9 mouse cellular contexts compared by ENCODE assay signal in the genomic region with DNA sequence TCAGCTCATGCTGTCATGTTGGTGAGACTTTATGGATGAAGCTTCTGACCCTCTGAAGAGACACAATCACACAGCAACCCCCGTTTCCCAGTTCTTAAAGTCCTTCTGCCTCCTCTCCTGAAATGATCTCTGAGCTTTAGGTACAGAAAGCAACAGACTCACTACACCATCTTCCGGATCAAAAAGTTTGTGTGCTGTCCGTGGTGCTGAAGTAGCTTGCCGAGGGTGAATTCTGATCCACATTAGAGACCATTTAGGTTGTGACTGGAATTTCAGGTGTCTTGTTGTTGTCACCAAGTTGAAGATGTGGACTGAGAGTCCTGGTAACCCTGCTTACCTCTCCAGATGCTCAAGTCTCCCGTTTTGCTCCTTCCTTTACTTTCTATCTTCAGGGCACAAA.
A peak's percentile ranks its signal among the peaks of the same experiment; 100 is the strongest.
DNase-seq lines count a peak whose midpoint lies in the region; ATAC-seq lines count a peak whose summit lies in the region.
"Had no signal": no experiment of that assay in that cellular context is flagged by ENCODE, and none has a peak within 500 bp of the region (broad histone marks: within the 10 kb centered on the region; RNA-seq: fewer than 3 reads in every experiment).

No protein-coding gene starts in this region.

- H3K9me3 ChIP-seq in hindbrain, embryonic 11.5 days (ENCODE audit: control insufficient read depth, low read length), result no peaks in the 10 kb centered on the region
- 0 out of 2 replicates have a peak, but pooled peaks cover 3% of the 10 kb centered on the region for H3K9me3 ChIP-seq in hindbrain, embryonic 12.5 days (replicated peaks)
- H3K9me3 ChIP-seq: limb, embryonic 12.5 days had no signal

- peak; percentile 61 for DNase-seq in hindbrain, embryonic 11.5 days (ENCODE audit: low spot score)
- DNase-seq in 3T3-L1 (ENCODE audit: low read depth, low spot score), result peak; percentile 43
- DNase-seq in NIH3T3 (ENCODE audit: low read depth), result peak; percentile 56
- peak; percentile 30 for DNase-seq in kidney, postnatal 14 days
- no peak for DNase-seq in frontal cortex, postnatal 10 days (ENCODE audit: low spot score in 2 of 2)
- DNase-seq in cerebellum, adult 9-10 months, result no peak

- no peak overlapping the region for H3K4me3 ChIP-seq in hindbrain, embryonic 11.5 days (ENCODE audit: low read depth, low read length)
- H3K4me3 ChIP-seq in hindbrain, embryonic 12.5 days, result no peak overlapping the region
- H3K4me3 ChIP-seq: limb, embryonic 12.5 days had no signal

- ATAC-seq in hindbrain, embryonic 11.5 days (ENCODE audit: low FRiP score), result no peak
- no peak for ATAC-seq in hindbrain, embryonic 12.5 days (ENCODE audit: low FRiP score)
- no peak for ATAC-seq in frontal cortex, adult (ENCODE audit: low TSS enrichment)

- H3K36me3 ChIP-seq in hindbrain, embryonic 11.5 days (ENCODE audit: control insufficient read depth, insufficient read depth, low read length), result no peaks in the 10 kb centered on the region
- H3K36me3 ChIP-seq in hindbrain, embryonic 12.5 days, result no peaks in the 10 kb centered on the region
- H3K36me3 ChIP-seq: limb, embryonic 12.5 days had no signal

- H3K4me2 ChIP-seq in hindbrain, embryonic 11.5 days (replicated peaks; ENCODE audit: low read depth, low read length), result no peak overlapping the region
- no peak overlapping the region for H3K4me2 ChIP-seq in hindbrain, embryonic 12.5 days (replicated peaks)
- H3K4me2 ChIP-seq: limb, embryonic 12.5 days had no signal

- WGBS in hindbrain, embryonic 11.5 days, result 38% methylated on average over 5 of the region's 5 CpGs
- WGBS in hindbrain, embryonic 12.5 days, result 36% methylated on average over 5 of the region's 5 CpGs

- H3K9ac ChIP-seq in hindbrain, embryonic 11.5 days (ENCODE audit: low read depth, low read length), result no peak overlapping the region
- H3K9ac ChIP-seq in hindbrain, embryonic 12.5 days, result no peak overlapping the region
- H3K9ac ChIP-seq: limb, embryonic 12.5 days had no signal

- H3K4me1 ChIP-seq in hindbrain, embryonic 11.5 days (replicated peaks; ENCODE audit: control insufficient read depth, insufficient read depth, low read length), result no peaks in the 10 kb centered on the region
- no peaks in the 10 kb centered on the region for H3K4me1 ChIP-seq in hindbrain, embryonic 12.5 days
- H3K4me1 ChIP-seq: limb, embryonic 12.5 days had no signal

- no peak overlapping the region for H3K27ac ChIP-seq in hindbrain, embryonic 11.5 days (ENCODE audit: low read depth, low read length)
- H3K27ac ChIP-seq in hindbrain, embryonic 12.5 days, result no peak overlapping the region
- H3K27ac ChIP-seq: limb, embryonic 12.5 days had no signal

- no peaks in the 10 kb centered on the region for H3K27me3 ChIP-seq in hindbrain, embryonic 11.5 days (ENCODE audit: control insufficient read depth, insufficient read depth, low read length)
- H3K27me3 ChIP-seq in hindbrain, embryonic 12.5 days, result no peaks in the 10 kb centered on the region
- H3K27me3 ChIP-seq: limb, embryonic 12.5 days had no signal

Comparison
In these comparisons a context has a peak if more than half of its experiments do, and no peak if none do; other contexts are left out.
1. DNase-seq: peak in hindbrain, embryonic 11.5 days (single experiment), 3T3-L1 (single experiment), NIH3T3 (single experiment) and kidney, postnatal 14 days (single experiment); none in frontal cortex, postnatal 10 days (0 of 2) and cerebellum, adult 9-10 months (single experiment).